Mouse (Mus musculus) liver, embryonic 16.5 days (tissue): ENCODE data around the gene Acin1. TPM values are rescaled to one million over a fixed set of nuclear protein-coding genes. Genes with fewer than 3 reads are reported as not detected.

Source experiments
- ATAC-seq: fragments of 200-750 bp; cut with Nextera tagmentation; 2 replicates; pipeline ENCODE4 v1.8.0; 2017; ENCODE audit warnings: low read depth, mild to moderate bottlenecking, moderate number of reproducible peaks, moderate library complexity
- H3K27ac ChIP-seq: fragments of 300-500 bp; sonication (generic); 2 replicates; pipeline ENCODE4 v1.5.1; 2014; ENCODE audit warnings: mild to moderate bottlenecking, low read length
- H3K27me3 ChIP-seq: fragments of 300-500 bp; sonication (generic); 2 replicates; pipeline ENCODE4 v1.6.1; 2014; ENCODE audit warnings: low read depth, low read length, mixed read lengths; ENCODE audit not compliant: control insufficient read depth, insufficient read depth
- H3K36me3 ChIP-seq: fragments of 300-500 bp; sonication (generic); 2 replicates; pipeline ENCODE4 v1.6.1; 2014; ENCODE audit warnings: mild to moderate bottlenecking; ENCODE audit not compliant: control insufficient read depth, insufficient read depth
- H3K4me1 ChIP-seq: fragments of 300-500 bp; sonication (generic); 2 replicates; pipeline ENCODE4 v1.6.1; 2014; ENCODE audit warnings: low read depth, low read length, mixed read lengths; ENCODE audit not compliant: control insufficient read depth
- H3K4me2 ChIP-seq: fragments of 300-500 bp; sonication (generic); 2 replicates; pipeline ENCODE4 v1.6.1; 2014; ENCODE audit warnings: low read depth, low read length, mixed read lengths
- H3K4me3 ChIP-seq: fragments of 300-500 bp; sonication (generic); 2 replicates; pipeline ENCODE4 v1.5.1; 2014; ENCODE audit warnings: low read depth, mild to moderate bottlenecking, low read length
- H3K9ac ChIP-seq: fragments of 300-500 bp; sonication (generic); 2 replicates; pipeline ENCODE4 v1.6.1; 2014; ENCODE audit warnings: low read depth, low read length
- H3K9me3 ChIP-seq: fragments of 300-500 bp; sonication (generic); replicated peaks from 2 replicates; pipeline ENCODE4 v1.6.1; 2016; ENCODE audit warnings: low read length; ENCODE audit not compliant: control insufficient read depth
- WGBS: fragments of 180-500 bp; shearing (Covaris S2); extraction: QIAGEN DNeasy Blood & Tissue Kit; methylation state at CpG from one replicate; pipeline ENCODE4 v1.1.7; 2014; ENCODE audit not compliant: insufficient replicate concordance; 5-methylcytosine and 5-hydroxymethylcytosine counted together
- polyA plus RNA-seq: library from polyadenylated mRNA; unstranded; fragments of >200 nt; fragmentation: Nextera tagmentation; extraction: Ambion mirVana; gene quantifications from 2 replicates; pipeline ENCODE4 v1.2.1, GENCODE M21; 2015

Acin1 gene
- polyA plus RNA-seq, 1 experiment from 2014 or later = 43.5 TPM

DNA sequence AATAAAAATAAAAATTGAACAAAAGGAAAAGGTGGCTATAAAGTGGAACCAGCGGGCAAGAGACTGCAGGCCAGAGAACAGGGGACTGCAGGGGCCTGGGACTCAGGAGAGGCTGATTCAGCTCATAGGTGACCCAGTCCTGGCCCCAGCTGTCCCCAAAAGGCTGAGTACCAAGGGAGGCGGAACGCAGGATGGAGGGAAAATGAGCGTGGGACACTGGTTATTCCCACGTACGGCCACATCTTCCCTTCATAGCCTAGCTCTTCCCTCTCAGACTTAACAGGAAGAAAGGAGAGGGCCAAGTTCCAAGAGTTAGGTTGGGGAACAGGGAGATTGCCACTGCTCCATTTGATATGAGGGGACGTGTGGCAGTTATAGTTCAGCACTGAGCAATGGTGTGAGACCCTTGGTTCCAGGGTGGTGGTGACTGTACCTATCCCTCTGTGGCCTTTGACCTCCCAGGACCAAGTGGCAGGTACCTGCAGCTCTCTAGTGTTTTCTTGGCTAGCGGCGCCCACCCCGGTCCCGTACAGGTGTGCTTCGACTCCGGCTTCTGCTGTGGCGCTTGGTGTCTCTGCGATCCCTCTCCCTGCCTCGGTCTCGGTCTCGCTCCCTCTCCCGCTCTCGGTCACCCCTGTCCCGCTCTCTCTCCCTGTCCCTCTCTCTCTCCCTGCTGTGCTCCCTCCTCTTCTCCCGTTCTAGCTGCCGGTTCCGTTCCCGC is 44.3 kb downstream of the Acin1 start:
- Histone ChIP-seq H3K4me2 (no peak overlapping the region), H3K4me1 (peaks cover 7% of the 10 kb centered on the region; the same call in 1 of the 2 replicates), H3K9ac (no peak overlapping the region), H3K9me3 (no peaks in the 10 kb centered on the region), H3K27ac (no peak overlapping the region), H3K4me3 (no peak overlapping the region), H3K27me3 (peaks cover 19% of the 10 kb centered on the region), H3K36me3 (peaks cover 47% of the 10 kb centered on the region)
- WGBS = 86% methylated on average over 25 of the region's 25 CpGs
- no peak for ATAC-seq

DNA sequence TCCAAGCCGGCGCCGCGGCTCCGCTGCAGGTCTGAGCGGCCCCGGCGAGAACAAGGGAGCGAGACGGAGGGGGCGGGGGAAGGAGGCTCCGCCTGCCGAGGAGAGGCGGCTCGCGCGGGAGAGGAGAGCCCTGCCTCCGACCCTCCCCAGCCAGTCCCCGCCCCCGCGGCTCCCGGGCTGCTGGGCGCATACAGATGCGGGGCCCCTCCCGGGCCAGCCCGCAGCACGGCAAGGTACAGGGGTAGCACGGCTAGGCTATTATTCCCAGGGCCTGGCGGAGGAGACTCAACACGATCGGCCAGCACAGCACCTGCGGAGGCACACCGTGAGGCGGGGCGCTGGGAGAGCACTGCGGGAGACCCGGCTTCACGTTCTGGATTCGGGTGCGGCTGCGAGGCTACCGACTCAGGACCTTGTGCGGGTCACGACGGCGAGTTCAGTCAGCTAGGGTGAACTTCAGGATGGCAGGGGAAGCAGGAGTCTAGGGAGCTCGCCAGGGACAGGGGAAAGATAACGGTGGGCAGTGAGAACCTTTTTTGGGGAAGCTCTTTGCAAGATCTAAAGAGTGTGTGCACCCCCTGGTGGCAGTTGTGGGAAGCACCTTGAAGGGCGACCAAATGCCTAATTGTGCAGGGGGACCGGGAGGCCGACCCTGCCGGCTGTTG is 45.3 kb downstream of the Acin1 start, which contains the start of gene Cdh24:
TSS of gene Cdh24 (minus strand) at position 60 of the 665 bp plus-strand sequence.
- Histone ChIP-seq H3K4me1 (peaks cover 7% of the 10 kb centered on the region; the same call in 1 of the 2 replicates), H3K9ac (peak within 1 kb of the TSS; percentile 76), H3K27me3 (peaks cover 19% of the 10 kb centered on the region), H3K9me3 (no peaks in the 10 kb centered on the region), H3K4me3 (peak within 1 kb of the TSS; percentile 62), H3K27ac (no peak within 1 kb of the TSS), H3K4me2 (peak within 1 kb of the TSS; percentile 79), H3K36me3 (peaks cover 42% of the 10 kb centered on the region)
- WGBS = under 1% methylated on average over 46 of the region's 52 CpGs
- peak; percentile 95 for ATAC-seq

DNA sequence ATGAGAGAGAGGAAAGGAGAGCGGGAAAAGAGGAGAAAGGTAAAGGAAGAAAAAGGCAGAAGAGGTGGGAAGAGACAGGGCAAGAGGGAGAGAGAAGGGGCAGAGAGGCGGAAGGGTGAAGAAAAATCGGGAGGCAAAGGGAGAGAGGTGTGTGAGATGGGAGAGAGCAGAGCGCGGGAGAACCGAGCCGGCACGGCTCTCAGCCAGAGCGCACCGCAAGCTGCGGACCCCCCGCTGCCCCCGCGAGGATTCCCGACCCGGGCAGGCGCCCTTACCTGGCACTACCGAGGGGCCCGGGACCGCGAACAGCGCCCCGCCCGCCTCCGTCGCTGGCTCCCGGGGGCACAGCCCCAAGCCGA is 45.8 kb downstream of the Acin1 start, which contains the start of gene Gm17606:
TSS of gene Gm17606 (plus strand) at position 7 of the 359 bp plus-strand sequence.
- Histone ChIP-seq H3K36me3 (peaks cover 37% of the 10 kb centered on the region), H3K27me3 (peaks cover 19% of the 10 kb centered on the region), H3K4me3 (peak within 1 kb of the TSS; percentile 62), H3K4me2 (peak within 1 kb of the TSS; percentile 79), H3K4me1 (peaks cover 7% of the 10 kb centered on the region; the same call in 1 of the 2 replicates), H3K9me3 (no peaks in the 10 kb centered on the region), H3K9ac (peak within 1 kb of the TSS; percentile 76), H3K27ac (no peak within 1 kb of the TSS)
- WGBS = under 1% methylated on average over 28 of the region's 28 CpGs
- no peak for ATAC-seq

DNA sequence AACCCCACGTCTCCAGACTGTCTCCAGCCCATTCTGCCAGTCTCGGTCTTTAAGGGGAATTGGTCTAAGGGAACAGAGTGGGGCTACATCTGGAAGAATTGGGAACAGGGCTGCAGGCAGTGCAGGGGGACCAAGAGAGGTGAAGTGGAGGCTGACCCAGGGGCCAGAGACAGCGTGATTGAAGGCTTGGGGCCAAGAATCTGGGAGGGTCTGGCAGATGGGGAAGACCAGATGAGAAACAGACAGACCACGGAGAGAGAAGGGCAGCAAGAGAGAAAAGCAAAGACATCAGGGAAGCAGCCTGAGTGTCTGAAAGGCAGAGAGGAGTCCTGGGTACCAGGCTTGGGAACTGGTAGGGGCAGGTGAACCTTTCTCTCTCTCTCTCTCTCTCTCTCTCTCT is 46.6 kb downstream of the Acin1 start:
- Histone ChIP-seq H3K9ac (no peak overlapping the region), H3K4me1 (peaks cover 7% of the 10 kb centered on the region; the same call in 1 of the 2 replicates), H3K27ac (no peak overlapping the region), H3K4me2 (no peak overlapping the region), H3K4me3 (no peak overlapping the region), H3K27me3 (peaks cover 19% of the 10 kb centered on the region), H3K9me3 (no peaks in the 10 kb centered on the region), H3K36me3 (peaks cover 29% of the 10 kb centered on the region)
- WGBS = 48% methylated on average over 4 of the region's 4 CpGs
- ATAC-seq = no peak

DNA sequence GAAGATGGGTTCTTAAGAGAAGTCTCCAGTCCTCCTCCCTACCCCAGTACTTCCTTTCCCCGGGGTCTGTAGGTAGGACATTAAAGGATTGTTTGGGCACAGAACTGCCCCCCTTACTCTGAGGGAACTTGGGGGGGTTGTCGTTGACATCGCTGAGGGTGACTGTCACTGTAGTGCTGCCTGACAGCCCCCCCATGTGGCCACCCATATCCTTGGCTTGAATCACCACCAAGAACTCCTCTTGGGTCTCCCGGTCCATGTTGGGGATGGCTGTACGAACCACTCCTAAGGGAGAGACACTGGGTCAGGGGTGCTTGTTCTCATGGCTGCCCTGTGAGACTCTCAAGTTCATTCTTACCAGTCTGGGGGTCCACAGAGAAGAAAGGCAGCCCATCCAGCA is 48.5 kb downstream of the Acin1 start:
- Histone ChIP-seq H3K4me3 (no peak overlapping the region), H3K4me1 (peaks cover 7% of the 10 kb centered on the region; the same call in 1 of the 2 replicates), H3K9ac (no peak overlapping the region), H3K27me3 (peaks cover 19% of the 10 kb centered on the region), H3K9me3 (no peaks in the 10 kb centered on the region), H3K36me3 (peaks cover 10% of the 10 kb centered on the region), H3K27ac (no peak overlapping the region), H3K4me2 (no peak overlapping the region)
- WGBS = 69% methylated on average over 5 of the region's 5 CpGs
- ATAC-seq = no peak

DNA sequence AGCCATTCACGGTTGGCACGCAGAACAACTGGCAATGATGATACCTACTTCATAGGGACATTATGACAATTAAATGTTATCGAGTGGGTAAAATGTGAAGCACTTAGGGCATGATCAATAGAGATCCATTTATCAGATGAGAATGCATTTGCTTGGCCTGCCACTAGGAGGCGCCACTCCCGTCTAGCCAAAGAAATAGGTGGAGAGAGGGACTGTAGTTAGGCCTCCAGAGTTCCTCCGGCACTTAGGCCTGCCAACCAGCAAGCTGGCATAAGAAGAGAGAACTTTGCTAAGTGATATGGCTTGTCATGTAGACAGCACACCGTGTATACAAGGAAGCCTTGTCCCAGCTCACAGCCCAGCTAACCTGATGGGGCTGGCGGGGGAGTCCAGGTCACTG is 49.8 kb downstream of the Acin1 start:
- Histone ChIP-seq H3K36me3 (no peaks in the 10 kb centered on the region), H3K9me3 (no peaks in the 10 kb centered on the region), H3K4me3 (no peak overlapping the region), H3K27ac (no peak overlapping the region), H3K9ac (no peak overlapping the region), H3K27me3 (peaks cover 19% of the 10 kb centered on the region), H3K4me1 (peaks cover 7% of the 10 kb centered on the region; the same call in 1 of the 2 replicates), H3K4me2 (no peak overlapping the region)
- no peak for ATAC-seq
- 38% methylated on average over 8 of the region's 8 CpGs for WGBS

DNA sequence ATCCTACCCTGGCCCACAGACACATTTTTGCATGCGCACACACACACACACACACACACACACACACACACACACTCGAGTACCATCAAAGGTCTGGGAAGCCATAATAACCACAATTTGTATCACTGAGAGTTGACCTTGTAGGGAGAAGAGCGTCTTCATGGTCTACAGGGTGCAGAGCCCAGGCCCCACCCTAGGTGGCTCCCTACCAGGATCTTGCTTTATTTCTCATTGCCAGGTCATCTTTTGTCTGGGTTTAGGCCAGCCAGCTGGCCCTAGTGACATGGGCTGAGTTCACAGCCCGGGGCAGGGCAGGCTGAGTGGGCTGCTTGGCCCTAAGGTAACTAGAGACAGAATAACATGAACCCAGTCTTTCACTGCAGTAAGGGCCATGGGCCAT is 52.5 kb downstream of the Acin1 start:
- H3K9me3 ChIP-seq = no peaks in the 10 kb centered on the region
- peaks cover 3% of the 10 kb centered on the region; the same call in 1 of the 2 replicates for H3K27me3 ChIP-seq
- no peaks in the 10 kb centered on the region for H3K4me1 ChIP-seq
- no peak overlapping the region for H3K4me2 ChIP-seq
- 60% methylated on average over 4 of the region's 4 CpGs for WGBS
- no peak for ATAC-seq
- no peak overlapping the region for H3K27ac ChIP-seq
- H3K36me3 ChIP-seq = no peaks in the 10 kb centered on the region
- no peak overlapping the region for H3K9ac ChIP-seq
- H3K4me3 ChIP-seq = no peak overlapping the region

DNA sequence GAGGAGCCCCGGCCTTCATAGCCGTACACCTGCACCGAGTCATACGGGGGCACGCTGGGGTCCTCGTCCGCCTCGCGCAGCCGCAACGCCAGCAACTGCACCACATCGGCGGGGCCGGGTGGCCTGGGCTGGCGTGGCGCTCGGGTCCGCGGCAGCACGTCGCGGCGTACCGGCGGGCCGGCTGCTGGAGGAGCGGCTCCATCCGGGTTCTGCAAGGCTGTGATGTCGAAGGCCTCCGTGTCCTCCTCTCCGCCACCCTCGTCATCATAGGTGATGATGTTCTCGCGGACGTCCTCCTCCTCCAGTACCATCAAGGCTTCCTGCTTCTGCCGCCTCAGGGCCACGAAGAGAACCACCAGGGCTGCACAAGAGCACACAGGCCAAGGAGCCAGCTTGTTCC is 54.5 kb downstream of the Acin1 start:
- ATAC-seq = no peak
- H3K4me2 ChIP-seq = no peak overlapping the region
- 87% methylated on average over 28 of the region's 37 CpGs for WGBS

DNA sequence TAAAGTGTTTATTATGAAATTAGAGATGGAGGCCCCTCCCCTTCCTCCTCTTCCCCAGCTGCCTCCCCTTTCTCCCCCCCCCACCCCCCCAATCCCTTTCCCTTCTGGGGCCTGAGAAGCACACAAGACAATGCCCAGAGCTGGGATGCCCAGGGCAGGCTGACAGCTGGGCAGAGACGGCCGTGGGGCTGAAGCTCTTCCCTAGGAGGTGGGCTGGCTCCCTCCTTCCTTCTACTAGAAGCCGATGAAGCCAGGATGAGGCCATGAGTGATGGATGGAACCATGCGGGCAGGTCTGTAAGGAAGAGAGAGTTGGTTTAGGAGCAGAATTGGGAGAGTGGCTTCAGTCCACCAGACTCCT is 55.5 kb downstream of the Acin1 start:
- no peak overlapping the region for H3K9ac ChIP-seq
- no peak overlapping the region for H3K4me3 ChIP-seq
- 80% methylated on average over 4 of the region's 4 CpGs for WGBS
- no peaks in the 10 kb centered on the region for H3K36me3 ChIP-seq
- ATAC-seq = no peak
- no peak overlapping the region for H3K4me2 ChIP-seq
- no peaks in the 10 kb centered on the region for H3K9me3 ChIP-seq
- H3K27me3 ChIP-seq = no peaks in the 10 kb centered on the region
- H3K4me1 ChIP-seq = no peaks in the 10 kb centered on the region
- H3K27ac ChIP-seq = no peak overlapping the region

More for the DNA sequence above, 54.5 kb downstream of the Acin1 start:
- Histone ChIP-seq H3K27me3 (no peaks in the 10 kb centered on the region), H3K36me3 (no peaks in the 10 kb centered on the region), H3K27ac (no peak overlapping the region), H3K4me3 (no peak overlapping the region), H3K4me1 (no peaks in the 10 kb centered on the region), H3K9me3 (no peaks in the 10 kb centered on the region), H3K9ac (no peak overlapping the region)
